Mouse (Mus musculus) CH12.LX (cell line): ENCODE data around the gene Pram1. TPM values are rescaled to one million over a fixed set of nuclear protein-coding genes. Genes with fewer than 3 reads are reported as not detected.

Source experiments
- DNase-seq: peaks from one replicate; pipeline ENCODE4 v3.0.0-alpha.2; 2013; ENCODE audit errors: extremely low read depth
- H3K27ac ChIP-seq: 2 replicates; pipeline ENCODE4 v1.5.1; 2012; ENCODE audit warnings: low read depth, mild to moderate bottlenecking, control low read depth, moderate library complexity; ENCODE audit not compliant: insufficient read depth
- H3K27me3 ChIP-seq: replicated peaks from 2 replicates; pipeline ENCODE3; 2012; ENCODE audit warnings: inconsistent platforms
- H3K36me3 ChIP-seq, 2 experiments: replicated peaks in 1 of 2; 2 replicates each; pipeline versions ENCODE3 to v1.6.1; 2012; ENCODE audit warnings: inconsistent platforms in 1 of 2, low read length in 1 of 2, mild to moderate bottlenecking in 1 of 2, mixed read lengths in 1 of 2, moderate library complexity in 1 of 2; ENCODE audit not compliant: control insufficient read depth in 1 of 2, insufficient read depth in 1 of 2
- H3K4me1 ChIP-seq, 2 experiments: 2 replicates each; pipeline ENCODE4 v1.6.1; 2012; ENCODE audit warnings: inconsistent platforms in 1 of 2, moderate library complexity in 1 of 2; ENCODE audit not compliant: insufficient read depth in 2 of 2, control insufficient read depth in 1 of 2
- H3K4me2 ChIP-seq: 2 replicates; pipeline ENCODE4 v1.6.1; 2012; ENCODE audit warnings: low read depth, mild to moderate bottlenecking, control low read depth; ENCODE audit not compliant: poor library complexity, insufficient read depth, severe bottlenecking
- H3K4me3 ChIP-seq, 3 experiments: fragments of 150-350 bp in 1 of 3; sonication (generic) in 1 of 3; replicated peaks in 1 of 3; 2 replicates each; pipeline versions ENCODE3 to v1.5.1; 2011 to 2012; ENCODE audit warnings: low read depth in 2 of 3, low read length in 2 of 3, mild to moderate bottlenecking in 2 of 3, moderate library complexity in 2 of 3, control low read depth in 1 of 3, improper control_type of control experiment in 1 of 3, inconsistent platforms in 1 of 3, mixed read lengths in 1 of 3; ENCODE audit not compliant: poor library complexity in 1 of 3
- H3K79me2 ChIP-seq: replicated peaks from 2 replicates; pipeline ENCODE4 v1.6.1; 2012; ENCODE audit warnings: mild to moderate bottlenecking, moderate library complexity; ENCODE audit not compliant: control insufficient read depth, poor library complexity, insufficient read depth, severe bottlenecking; ENCODE audit errors: extremely low read depth
- H3K9ac ChIP-seq: 2 replicates; pipeline ENCODE4 v1.6.1; 2012; ENCODE audit warnings: low read depth, mild to moderate bottlenecking, control low read depth, moderate library complexity; ENCODE audit not compliant: insufficient read depth
- H3K9me3 ChIP-seq: replicated peaks from 2 replicates; pipeline ENCODE3; 2012; ENCODE audit warnings: low read length, inconsistent platforms, mixed read lengths
- BHLHE40 ChIP-seq: IDR thresholded peaks from 2 replicates; pipeline ENCODE4 v1.6.1; 2011; ENCODE audit warnings: mild to moderate bottlenecking, low read depth, low read length, improper control_type of control experiment
- CHD1 ChIP-seq: IDR thresholded peaks from 2 replicates; pipeline ENCODE4 v1.6.1; 2012; ENCODE audit warnings: low read depth, low read length, improper control_type of control experiment, inconsistent platforms
- CHD2 ChIP-seq: IDR thresholded peaks from 2 replicates; pipeline ENCODE4 v1.6.1; 2011; ENCODE audit warnings: low read length, improper control_type of control experiment
- CTCF ChIP-seq, 2 experiments: IDR thresholded peaks in 1 of 2; conservative IDR thresholded peaks in 1 of 2; 2 replicates each; pipeline ENCODE4 v1.5.1; 2011 to 2012; ENCODE audit warnings: low read depth in 2 of 2, low read length in 2 of 2, improper control_type of control experiment in 1 of 2, inconsistent platforms in 1 of 2, mild to moderate bottlenecking in 1 of 2, moderate library complexity in 1 of 2
- E2F4 ChIP-seq: IDR thresholded peaks from 2 replicates; pipeline ENCODE4 v1.6.1; 2011; ENCODE audit warnings: low read depth, low read length, improper control_type of control experiment; ENCODE audit not compliant: insufficient replicate concordance
- ELF1 ChIP-seq: IDR thresholded peaks from 2 replicates; pipeline ENCODE4 v1.6.1; 2014; ENCODE audit warnings: low read depth, mild to moderate bottlenecking, inconsistent platforms, low read length, improper control_type of control experiment
- ETS1 ChIP-seq: conservative IDR thresholded peaks from 2 replicates; pipeline ENCODE4 v1.6.1; 2012; ENCODE audit warnings: low read depth, mild to moderate bottlenecking, inconsistent platforms, low read length, improper control_type of control experiment, moderate library complexity
- HCFC1 ChIP-seq: IDR thresholded peaks from 2 replicates; pipeline ENCODE4 v1.6.1; 2012; ENCODE audit warnings: low read depth, mild to moderate bottlenecking, inconsistent platforms, low read length, improper control_type of control experiment
- IRF4 ChIP-seq: IDR thresholded peaks from 2 replicates; pipeline ENCODE4 v1.6.1; 2014; ENCODE audit warnings: low read depth, mild to moderate bottlenecking, inconsistent platforms, low read length, improper control_type of control experiment
- JUN ChIP-seq: IDR thresholded peaks from 2 replicates; pipeline ENCODE4 v1.6.1; 2011; ENCODE audit warnings: low read depth, mild to moderate bottlenecking, low read length, improper control_type of control experiment, moderate library complexity; ENCODE audit not compliant: insufficient read depth
- JUND ChIP-seq: conservative IDR thresholded peaks from 2 replicates; pipeline ENCODE4 v1.6.1; 2011; ENCODE audit warnings: low read depth, low read length, improper control_type of control experiment
- KAT2A ChIP-seq: IDR thresholded peaks from 2 replicates; pipeline ENCODE4 v1.6.1; 2012; ENCODE audit warnings: low read length, improper control_type of control experiment, inconsistent platforms; ENCODE audit not compliant: insufficient replicate concordance
- MAFK ChIP-seq: IDR thresholded peaks from 2 replicates; pipeline ENCODE4 v1.6.1; 2011; ENCODE audit warnings: low read length, improper control_type of control experiment; ENCODE audit not compliant: insufficient replicate concordance
- MAX ChIP-seq: IDR thresholded peaks from 2 replicates; pipeline ENCODE4 v1.6.1; 2011; ENCODE audit warnings: low read length, improper control_type of control experiment
- MAZ ChIP-seq: IDR thresholded peaks from 2 replicates; pipeline ENCODE4 v1.6.1; 2012; ENCODE audit warnings: low read depth, mild to moderate bottlenecking, inconsistent platforms, low read length, improper control_type of control experiment, moderate library complexity
- MEF2A ChIP-seq: IDR thresholded peaks from 2 replicates; pipeline ENCODE4 v1.6.1; 2014; ENCODE audit warnings: low read depth, mild to moderate bottlenecking, inconsistent platforms, low read length, improper control_type of control experiment, borderline replicate concordance
- MXI1 ChIP-seq: IDR thresholded peaks from 2 replicates; pipeline ENCODE4 v1.6.1; 2011; ENCODE audit warnings: mild to moderate bottlenecking, low read depth, low read length, improper control_type of control experiment
- MYC ChIP-seq: IDR thresholded peaks from 2 replicates; pipeline ENCODE4 v1.6.1; 2011; ENCODE audit warnings: low read depth, mild to moderate bottlenecking, improper control_type of control experiment, low read length
- NELFE ChIP-seq: IDR thresholded peaks from 2 replicates; pipeline ENCODE4 v1.6.1; 2011; ENCODE audit warnings: low read depth, low read length, improper control_type of control experiment
- NRF1 ChIP-seq: IDR thresholded peaks from 2 replicates; pipeline ENCODE4 v1.6.1; 2014; ENCODE audit warnings: low read depth, mild to moderate bottlenecking, inconsistent platforms, low read length, improper control_type of control experiment, moderate library complexity
- PAX5 ChIP-seq: IDR thresholded peaks from 2 replicates; pipeline ENCODE4 v1.6.1; 2012; ENCODE audit warnings: low read length, inconsistent platforms, mixed read lengths
- POLR2A ChIP-seq: IDR thresholded peaks from 2 replicates; pipeline ENCODE4 v1.6.1; 2011; ENCODE audit warnings: low read depth, mild to moderate bottlenecking, improper control_type of control experiment, low read length
- POLR2AphosphoS2 ChIP-seq: IDR thresholded peaks from 2 replicates; pipeline ENCODE4 v1.6.1; 2011; ENCODE audit warnings: low read depth, low read length, improper control_type of control experiment
- RAD21 ChIP-seq: IDR thresholded peaks from 2 replicates; pipeline ENCODE4 v1.6.1; 2011; ENCODE audit warnings: low read depth, mild to moderate bottlenecking, low read length, improper control_type of control experiment, moderate library complexity
- RCOR1 ChIP-seq: conservative IDR thresholded peaks from 2 replicates; pipeline ENCODE4 v1.6.1; 2012; ENCODE audit warnings: low read depth, mild to moderate bottlenecking, inconsistent platforms, low read length, improper control_type of control experiment
- SIN3A ChIP-seq: IDR thresholded peaks from 2 replicates; pipeline ENCODE4 v1.6.1; 2012; ENCODE audit warnings: low read length, improper control_type of control experiment, inconsistent platforms
- SMC3 ChIP-seq: IDR thresholded peaks from 2 replicates; pipeline ENCODE4 v1.6.1; 2011; ENCODE audit warnings: low read depth, low read length, improper control_type of control experiment
- TBP ChIP-seq: conservative IDR thresholded peaks from 2 replicates; pipeline ENCODE4 v1.6.1; 2011; ENCODE audit warnings: low read depth, low read length, improper control_type of control experiment
- TCF12 ChIP-seq: IDR thresholded peaks from 2 replicates; pipeline ENCODE4 v1.6.1; 2014; ENCODE audit warnings: low read depth, mild to moderate bottlenecking, inconsistent platforms, low read length, improper control_type of control experiment
- USF1 ChIP-seq: IDR thresholded peaks from 2 replicates; pipeline ENCODE4 v1.6.1; 2014; ENCODE audit warnings: low read depth, mild to moderate bottlenecking, inconsistent platforms, low read length, improper control_type of control experiment
- USF2 ChIP-seq: conservative IDR thresholded peaks from 2 replicates; pipeline ENCODE4 v1.6.1; 2011; ENCODE audit warnings: low read depth, low read length, improper control_type of control experiment
- ZC3H11A ChIP-seq: IDR thresholded peaks from 2 replicates; pipeline ENCODE4 v1.6.1; 2012; ENCODE audit warnings: low read depth, mild to moderate bottlenecking, inconsistent platforms, low read length, improper control_type of control experiment
- ZKSCAN1 ChIP-seq: IDR thresholded peaks from 2 replicates; pipeline ENCODE4 v1.6.1; 2012; ENCODE audit warnings: low read depth, inconsistent platforms, low read length, improper control_type of control experiment, borderline replicate concordance
- ZMIZ1 ChIP-seq: IDR thresholded peaks from 2 replicates; pipeline ENCODE4 v1.6.1; 2012; ENCODE audit warnings: low read depth, mild to moderate bottlenecking, inconsistent platforms, low read length, improper control_type of control experiment
- ZNF384 ChIP-seq: IDR thresholded peaks from 2 replicates; pipeline ENCODE4 v1.6.1; 2012; ENCODE audit warnings: low read depth, low read length, improper control_type of control experiment, inconsistent platforms
- dilution Hi-C: fragments of 300-500 bp; cut with MboI; formaldehyde crosslinking; loops from 2 replicates; pipeline ENCODE4 v1.14.3; 2020; ENCODE audit warnings: low sequenced_read_pairs; ENCODE audit not compliant: extremely low pct_unique_long_range_greater_than_20kb, extremely low pct_ligation_motif_present
- in situ Hi-C: fragments of 300-500 bp; cut with MboI; formaldehyde crosslinking; loops from 3 replicates; pipeline ENCODE4 v1.14.3; 2019; ENCODE audit warnings: low sequenced_read_pairs, low pct_ligation_motif_present, low pct_unique_long_range_greater_than_20kb, mixed read lengths
- polyA plus RNA-seq: library from polyadenylated mRNA; unstranded; fragments of >175 nt; gene quantifications from 2 replicates; pipeline ENCODE4 v1.2.1, GENCODE M21; 2012; ENCODE audit warnings: low read depth; ENCODE audit not compliant: insufficient read length
- total RNA-seq, 2 experiments: library from RNA; depleted of rRNA; stranded (reverse); fragments of 300-350 nt in 1 of 2; fragments of >200 nt in 1 of 2; gene quantifications; 2 replicates each; pipeline ENCODE4 v1.2.3; 2012 to 2014

Pram1 gene
- total and polyA plus RNA-seq, 3 experiments: 0.21 to 1.1 (median 0.38) TPM

DNA sequence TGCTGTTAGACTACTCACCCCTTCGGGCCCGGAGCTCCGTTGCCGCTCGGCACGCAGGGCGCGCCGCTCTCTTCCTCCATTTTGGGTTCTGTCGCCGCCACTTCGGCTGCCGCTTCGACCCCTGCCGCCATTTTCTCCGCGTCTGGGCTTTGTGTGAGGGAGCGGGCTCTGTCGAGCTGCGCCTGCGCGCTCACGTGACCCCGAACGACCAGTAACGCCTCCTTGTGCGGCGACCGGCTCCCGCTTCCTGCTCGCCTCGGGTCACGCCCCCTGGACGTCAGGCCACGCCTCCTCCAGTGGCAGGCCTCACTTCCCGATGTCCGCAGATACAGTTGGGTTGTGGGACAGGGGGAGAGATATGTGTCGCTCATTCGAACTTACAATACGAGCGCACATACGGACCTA lies 47.4 kb downstream of the Pram1 start:
- Histone ChIP-seq H3K36me3 (peaks cover 2 to 24% of the 10 kb centered on the region in 2 experiments), H3K27ac (peak overlapping the region; percentile 76), H3K4me1 (peaks cover 5 to 43% of the 10 kb centered on the region in 2 experiments; a peak in 2 of 4 replicates), H3K9ac (peak overlapping the region; percentile 84), H3K27me3 (no peaks in the 10 kb centered on the region), H3K4me2 (peak overlapping the region; percentile 45), H3K4me3 (peak overlapping the region; percentile 72 to 82 (median 78)), H3K79me2 (peaks cover 46% of the 10 kb centered on the region), H3K9me3 (no peaks in the 10 kb centered on the region)
- in situ Hi-C loops: no loop called here
- peak; percentile 96 for TF ChIP-seq BHLHE40
- no peak for TF ChIP-seq MAFK
- no peak for TF ChIP-seq JUN
- peak; percentile 85 for TF ChIP-seq MAX
- peak; percentile 92 for TF ChIP-seq POLR2AphosphoS2
- TF ChIP-seq MXI1: no peak
- TF ChIP-seq ZMIZ1: peak; percentile 90
- TF ChIP-seq TCF12: peak; percentile 89
- TF ChIP-seq ETS1: 0 out of 2 replicates have a peak, but pooled peaks have one; percentile 14
- TF ChIP-seq ZKSCAN1: no peak
- peak; percentile 46; the same call in 1 of the 2 replicates for TF ChIP-seq IRF4
- peak; percentile 40; the same call in 1 of the 2 replicates for TF ChIP-seq MEF2A
- no peak; the same call in none of the 2 replicates for TF ChIP-seq TBP
- TF ChIP-seq ZC3H11A: peak; percentile 41; the same call in 1 of the 2 replicates
- no peak for TF ChIP-seq CTCF (conservative IDR thresholded peaks at IDR 0.05 in 1 of 2, IDR thresholded peaks at IDR 0.05 in 1 of 2; ENCODE audit: low read depth in 2 of 2, low read length in 2 of 2)
- TF ChIP-seq ELF1: peak; percentile 97
- peak; percentile 94 for TF ChIP-seq POLR2A
- no peak for TF ChIP-seq ZNF384
- TF ChIP-seq RAD21: no peak
- TF ChIP-seq MYC: 0 out of 2 replicates have a peak, but pooled peaks have one; percentile 18
- TF ChIP-seq E2F4: no peak
- no peak for TF ChIP-seq KAT2A
- no peak for TF ChIP-seq RCOR1
- no peak for TF ChIP-seq SMC3
- TF ChIP-seq JUND: no peak
- TF ChIP-seq NELFE: peak; percentile 94
- peak; percentile 57 for TF ChIP-seq HCFC1
- TF ChIP-seq USF2: peak; percentile 95
- TF ChIP-seq MAZ: no peak
- no peak; the same call in 1 of the 2 replicates for TF ChIP-seq SIN3A
- no peak for TF ChIP-seq CHD2
- TF ChIP-seq CHD1: no peak
- TF ChIP-seq NRF1: peak; percentile 93
- no peak for TF ChIP-seq PAX5
- TF ChIP-seq USF1: peak; percentile 97
- dilution Hi-C loops: no loop called here
- peak; percentile 97 for DNase-seq
